Mouse (Mus musculus) ES-E14 (cell line): ENCODE data around the gene Spata17. TPM values are rescaled to one million over a fixed set of nuclear protein-coding genes. Genes with fewer than 3 reads are reported as not detected.
A peak's percentile ranks its signal among the peaks of the same experiment; 100 is the strongest.

Experiments used
- DNase-seq: peaks from one replicate; pipeline ENCODE4 v3.0.0-alpha.2; 2013; ENCODE audit warnings: low read depth, low spot score
- H3K27ac ChIP-seq: 2 replicates; pipeline ENCODE4 v1.5.1; 2012; ENCODE audit warnings: low read depth, mild to moderate bottlenecking, low read length, moderate library complexity, mixed read lengths; ENCODE audit not compliant: poor library complexity, insufficient read depth, severe bottlenecking
- H3K36me3 ChIP-seq: 2 replicates; pipeline ENCODE4 v1.6.1; 2012; ENCODE audit warnings: mild to moderate bottlenecking, low read length, moderate library complexity, mixed read lengths; ENCODE audit not compliant: control insufficient read depth, poor library complexity, insufficient read depth, severe bottlenecking
- H3K4me1 ChIP-seq, 2 experiments: fragments of 150-350 bp in 1 of 2; sonication (generic) in 1 of 2; 2 replicates each; pipeline ENCODE4 v1.6.1; 2012; ENCODE audit warnings: low read length in 2 of 2, mild to moderate bottlenecking in 1 of 2, mixed read lengths in 1 of 2; ENCODE audit not compliant: control insufficient read depth in 2 of 2, insufficient read depth in 2 of 2, poor library complexity in 1 of 2
- H3K4me3 ChIP-seq, 2 experiments: fragments of 150-350 bp in 1 of 2; sonication (generic) in 1 of 2; 2 replicates each; pipeline ENCODE4 v1.5.1; 2012; ENCODE audit warnings: low read length in 2 of 2, low read depth in 1 of 2, mild to moderate bottlenecking in 1 of 2, mixed read lengths in 1 of 2; ENCODE audit not compliant: insufficient read depth in 1 of 2, poor library complexity in 1 of 2, severe bottlenecking in 1 of 2
- H3K9ac ChIP-seq: 2 replicates; pipeline ENCODE4 v1.6.1; 2012; ENCODE audit warnings: low read depth, mild to moderate bottlenecking, low read length, mixed read lengths; ENCODE audit not compliant: poor library complexity, insufficient read depth, severe bottlenecking
- H3K9me3 ChIP-seq: fragments of 150-350 bp; sonication (generic); 2 replicates; pipeline ENCODE4 v1.6.1; 2012; ENCODE audit warnings: low read depth, mild to moderate bottlenecking, low read length; ENCODE audit not compliant: control insufficient read depth, insufficient read depth
- CHD2 ChIP-seq: IDR thresholded peaks from 2 replicates; pipeline ENCODE4 v1.6.1; 2014; ENCODE audit warnings: mild to moderate bottlenecking, low read depth, low read length, inconsistent platforms
- HCFC1 ChIP-seq: IDR thresholded peaks from 2 replicates; pipeline ENCODE4 v1.6.1; 2012; ENCODE audit warnings: low read length, inconsistent platforms, borderline replicate concordance; ENCODE audit not compliant: insufficient read depth
- MAFK ChIP-seq: IDR thresholded peaks from 2 replicates; pipeline ENCODE4 v1.6.1; 2014; ENCODE audit warnings: mild to moderate bottlenecking, low read depth, low read length, inconsistent platforms; ENCODE audit not compliant: insufficient read depth
- ZC3H11A ChIP-seq: IDR thresholded peaks from 2 replicates; pipeline ENCODE4 v1.6.1; 2012; ENCODE audit warnings: low read depth, mild to moderate bottlenecking, inconsistent platforms, low read length, borderline replicate concordance
- ZNF384 ChIP-seq: IDR thresholded peaks from 2 replicates; pipeline ENCODE4 v1.6.1; 2012; ENCODE audit warnings: low read depth, low read length, inconsistent platforms
- in situ Hi-C, 2 experiments: fragments of 600-800 bp; cut with MboI; formaldehyde crosslinking; loops; one replicate each; pipeline ENCODE4 v1.15.1; 2025; ENCODE audit warnings: low sequenced_read_pairs in 2 of 2, inconsistent platforms in 1 of 2; ENCODE audit not compliant: unreplicated experiment in 2 of 2
- total RNA-seq: library from RNA; depleted of rRNA; stranded (reverse); fragments of 300-350 nt; gene quantifications from 2 replicates; pipeline ENCODE4 v1.2.3, GENCODE M21; 2012

Gene Spata17
- total RNA-seq, 1 experiment: 0.36 TPM

GRCm38 (mm10) chr1:187039801-187040200 lies 175.5 kb downstream of the Spata17 start:
- H3K36me3 ChIP-seq: no peaks in the 10 kb centered on the region
- no peaks in the 10 kb centered on the region for H3K9me3 ChIP-seq
- TF ChIP-seq ZC3H11A: no peak
- in situ Hi-C loops: no loop called here
- H3K9ac ChIP-seq: no peak overlapping the region
- no peaks in the 10 kb centered on the region for H3K4me1 ChIP-seq
- no peak overlapping the region for H3K4me3 ChIP-seq
- no peak overlapping the region for H3K27ac ChIP-seq
- DNase-seq: no peak

DNA sequence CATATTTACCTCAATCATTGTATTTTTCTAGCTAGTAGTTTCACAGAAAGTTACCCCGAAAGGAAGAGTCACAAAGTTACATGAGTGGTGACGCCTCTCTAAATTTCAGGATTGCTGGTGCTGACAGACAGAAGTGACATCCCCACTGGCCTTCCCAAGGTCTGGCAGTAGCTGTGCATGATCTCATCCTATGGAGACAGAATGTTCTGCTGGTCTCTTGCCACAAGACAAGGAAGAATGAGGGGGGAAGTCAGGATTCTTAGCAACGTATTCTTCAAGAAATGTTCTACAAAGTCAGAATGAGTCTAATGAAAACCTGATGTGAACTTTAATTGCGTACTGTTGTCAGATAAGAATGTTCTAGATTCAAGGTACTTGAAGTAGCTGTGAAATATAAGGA lies 179.5 kb downstream of the Spata17 start:
- in situ Hi-C loops: no loop called here
- Histone ChIP-seq H3K9me3 (no peaks in the 10 kb centered on the region), H3K36me3 (no peaks in the 10 kb centered on the region), H3K4me3 (no peak overlapping the region), H3K9ac (no peak overlapping the region), H3K27ac (no peak overlapping the region), H3K4me1 (0 out of 4 replicates have a peak, but pooled peaks cover 0 to 2% of the 10 kb centered on the region in 2 experiments)
- TF ChIP-seq ZC3H11A: no peak
- no peak for TF ChIP-seq HCFC1
- TF ChIP-seq ZNF384: no peak
- no peak for TF ChIP-seq CHD2
- TF ChIP-seq MAFK: no peak
- DNase-seq: no peak

DNA sequence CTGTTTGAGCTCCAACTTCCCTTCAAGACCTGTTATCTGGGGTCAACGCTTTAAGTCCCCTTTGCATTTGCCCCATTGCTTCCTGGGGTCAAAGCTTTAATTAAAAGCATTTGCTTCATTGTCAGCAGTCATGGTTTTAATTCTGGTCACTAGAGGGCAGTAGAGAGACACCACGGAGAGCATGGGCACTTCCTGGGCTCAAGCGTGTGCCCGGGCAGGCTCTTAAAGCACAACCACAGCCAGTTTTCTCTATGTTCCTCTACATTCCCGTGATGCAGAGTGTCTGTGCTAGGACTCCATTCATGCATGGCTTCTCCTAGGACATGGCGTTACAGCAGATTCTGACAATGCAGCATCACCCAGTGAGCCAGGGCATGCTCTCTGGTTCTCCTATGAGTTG lies 183.5 kb downstream of the Spata17 start:
- TF ChIP-seq ZNF384 (no peak), ZC3H11A (peak; percentile 68; the same call in 1 of the 2 replicates), HCFC1 (no peak)
- Histone ChIP-seq H3K36me3 (no peaks in the 10 kb centered on the region), H3K4me3 (no peak overlapping the region), H3K9ac (no peak overlapping the region), H3K4me1 (0 out of 4 replicates have a peak, but pooled peaks cover 0 to 2% of the 10 kb centered on the region in 2 experiments), H3K9me3 (no peaks in the 10 kb centered on the region), H3K27ac (no peak overlapping the region)
- peak; percentile 55 for DNase-seq
- in situ Hi-C loops: no loop called here

DNA sequence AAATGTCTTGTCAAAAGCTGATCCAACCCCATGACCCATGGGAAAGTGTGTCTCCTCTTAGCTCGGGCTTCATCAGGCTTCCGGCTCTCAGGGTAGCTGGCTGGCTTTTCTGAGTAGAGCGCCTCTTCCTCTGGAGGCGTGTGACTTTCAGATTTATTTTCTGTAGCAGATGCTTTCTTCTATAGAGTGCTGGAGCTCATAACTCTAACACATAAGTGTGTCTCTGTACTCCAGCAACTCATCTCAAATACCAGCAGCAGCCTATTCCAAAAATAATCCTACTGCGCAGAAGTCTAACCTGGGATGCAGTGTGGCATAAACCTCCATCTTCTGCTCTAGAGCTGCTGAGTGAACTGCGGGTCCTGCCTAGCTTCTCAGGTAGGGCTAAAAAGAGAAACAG lies 186.4 kb downstream of the Spata17 start:
- Histone ChIP-seq H3K4me1 (0 out of 4 replicates have a peak, but pooled peaks cover 0 to 2% of the 10 kb centered on the region in 2 experiments), H3K9ac (no peak overlapping the region), H3K27ac (no peak overlapping the region), H3K9me3 (no peaks in the 10 kb centered on the region), H3K4me3 (no peak overlapping the region), H3K36me3 (no peaks in the 10 kb centered on the region)
- no peak for TF ChIP-seq MAFK
- no peak for TF ChIP-seq ZC3H11A
- no peak for TF ChIP-seq HCFC1
- TF ChIP-seq CHD2: no peak
- in situ Hi-C loops: no loop called here
- no peak for DNase-seq

DNA sequence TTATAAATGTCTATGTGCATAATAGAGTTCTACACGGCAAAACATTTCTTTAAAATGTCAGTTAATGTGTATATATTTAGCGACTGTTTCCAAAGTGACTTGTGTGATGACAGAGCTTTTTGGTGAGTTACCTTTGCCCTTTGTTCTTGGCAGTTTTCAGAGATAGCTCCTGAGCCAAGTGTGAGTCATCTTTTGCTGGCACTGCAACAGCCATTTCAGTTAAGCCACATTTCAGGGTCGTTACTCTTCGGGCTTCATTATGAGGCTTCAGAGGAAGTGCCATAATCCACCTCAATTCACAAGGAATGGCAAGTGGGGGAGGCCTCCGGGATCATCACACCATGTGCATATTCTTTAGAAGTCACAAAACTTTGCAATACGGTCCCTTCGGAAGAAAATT lies 195.3 kb downstream of the Spata17 start:
- Histone ChIP-seq H3K36me3 (no peaks in the 10 kb centered on the region), H3K27ac (no peak overlapping the region), H3K4me3 (no peak overlapping the region), H3K4me1 (no peaks in the 10 kb centered on the region), H3K9me3 (no peaks in the 10 kb centered on the region), H3K9ac (no peak overlapping the region)
- in situ Hi-C loops: no loop called here
- no peak for TF ChIP-seq ZNF384
- no peak for TF ChIP-seq MAFK
- TF ChIP-seq CHD2: no peak
- no peak for TF ChIP-seq HCFC1
- TF ChIP-seq ZC3H11A: no peak
- DNase-seq: no peak
